Mouse (Mus musculus) lung, adult 2 months (tissue): ENCODE data around the gene Eid2. TPM values are rescaled to one million over a fixed set of nuclear protein-coding genes. Genes with fewer than 3 reads are reported as not detected.
"Not testable (repeated sequence)": the region's sequence is repeated elsewhere in the genome, so short reads cannot be mapped to it uniquely, and the experiment has no call there.

ENCODE experiments used
- DNase-seq: peaks from one replicate; pipeline ENCODE4 v3.0.0; 2022
- H3K4me1 ChIP-seq: fragments of 200-500 bp; 2 replicates; pipeline ENCODE4 v1.6.1; 2011; ENCODE audit warnings: low read length; ENCODE audit not compliant: control insufficient read depth, insufficient read depth
- H3K4me3 ChIP-seq: fragments of 200-500 bp; replicated peaks from 2 replicates; pipeline ENCODE3; 2011; ENCODE audit warnings: low read depth, mild to moderate bottlenecking, control low read depth, low read length; ENCODE audit errors: extremely low read depth
- CTCF ChIP-seq: fragments of 200-500 bp; IDR thresholded peaks from 2 replicates; pipeline ENCODE4 v1.5.1; 2011; ENCODE audit warnings: mild to moderate bottlenecking, low read length, control low read depth; ENCODE audit not compliant: insufficient read depth
- POLR2A ChIP-seq: fragments of 200-500 bp; IDR thresholded peaks from 2 replicates; pipeline ENCODE4 v1.6.1; 2011; ENCODE audit warnings: low read depth, mild to moderate bottlenecking, control low read depth, low read length, borderline replicate concordance; ENCODE audit errors: extremely low read depth
- WGBS: fragments of 180-500 bp; shearing (Covaris S2); methylation state at CpG from one replicate; pipeline ENCODE4 v1.1.7; 2018; 5-methylcytosine and 5-hydroxymethylcytosine counted together
- polyA plus RNA-seq: library from polyadenylated mRNA; depleted of rRNA; stranded (reverse); fragments of >200 nt; gene quantifications from 2 replicates; pipeline ENCODE4 v1.2.3, GENCODE M21; 2012; rRNA removed

Eid2 gene
- 5.2 and 8.1 TPM in 2 replicates for polyA plus RNA-seq

GRCm38 (mm10) chr7:28267129-28268041 lies at the start of gene Eid2:
Gene Eid2 (plus strand): TSS chr7:28267881.
- WGBS = 7% methylated on average over 57 of the region's 57 CpGs
- Histone ChIP-seq H3K4me1 (peaks cover 4% of the 10 kb centered on the region; the same call in 1 of the 2 replicates), H3K4me3 (peak within 1 kb of the TSS; percentile 47)
- peak; percentile 62; the same call in 1 of the 2 replicates for TF ChIP-seq POLR2A
- no peak for TF ChIP-seq CTCF
- peak; percentile 62 for DNase-seq

DNA sequence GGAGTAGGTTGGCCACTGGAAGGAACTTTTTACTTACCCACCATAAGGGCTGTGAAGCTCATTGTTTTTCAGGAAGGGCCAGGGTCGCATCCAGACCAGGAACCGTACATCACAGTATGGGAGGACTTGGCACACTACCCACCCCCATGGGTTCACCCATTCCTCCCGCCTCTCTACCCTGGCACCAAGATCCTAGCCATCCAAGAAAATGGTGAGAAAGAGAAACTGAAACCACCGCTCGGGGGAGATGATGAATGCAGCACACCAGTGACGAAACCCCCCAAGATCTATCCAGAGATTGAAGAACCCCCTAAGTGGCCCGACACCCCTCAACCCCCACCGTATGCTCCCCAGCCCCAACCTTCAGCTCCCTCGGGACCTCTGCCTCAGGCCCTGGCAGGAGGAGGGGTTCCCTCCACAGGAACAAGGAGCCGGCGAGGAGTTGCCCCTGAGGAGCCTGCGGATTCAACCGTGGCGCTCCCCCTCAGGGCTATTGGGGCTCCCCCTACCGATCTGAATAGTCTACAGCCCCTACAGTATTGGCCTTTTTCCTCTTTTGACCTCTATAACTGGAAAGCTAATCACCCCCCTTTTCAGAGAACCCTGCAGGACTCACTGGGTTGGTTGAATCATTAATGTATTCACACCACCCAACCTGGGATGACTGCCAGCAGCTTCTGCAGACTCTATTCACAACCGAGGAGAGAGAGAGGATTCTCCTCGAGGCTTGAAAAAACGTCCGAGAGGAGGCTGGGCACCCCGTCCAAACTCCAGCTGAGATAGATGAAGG lies 48.5 kb upstream of the Eid2 start:
- not testable (repeated sequence) for DNase-seq, H3K4me1 ChIP-seq, H3K4me3 ChIP-seq
- WGBS = 80% methylated on average over 20 of the region's 20 CpGs

GRCm38 (mm10) chr7:28226836-28227235 lies 40.8 kb upstream of the Eid2 start:
- 82% methylated on average over 4 of the region's 4 CpGs for WGBS

GRCm38 (mm10) chr7:28227421-28227820 lies 40.3 kb upstream of the Eid2 start:
- not testable (repeated sequence) for H3K4me3 ChIP-seq, DNase-seq, H3K4me1 ChIP-seq
- 91% methylated on average over 4 of the region's 4 CpGs for WGBS

More at GRCm38 (mm10) chr7:28226836-28227235, 40.8 kb upstream of the Eid2 start:
- H3K4me3 ChIP-seq, DNase-seq, H3K4me1 ChIP-seq: not testable (repeated sequence)

DNA sequence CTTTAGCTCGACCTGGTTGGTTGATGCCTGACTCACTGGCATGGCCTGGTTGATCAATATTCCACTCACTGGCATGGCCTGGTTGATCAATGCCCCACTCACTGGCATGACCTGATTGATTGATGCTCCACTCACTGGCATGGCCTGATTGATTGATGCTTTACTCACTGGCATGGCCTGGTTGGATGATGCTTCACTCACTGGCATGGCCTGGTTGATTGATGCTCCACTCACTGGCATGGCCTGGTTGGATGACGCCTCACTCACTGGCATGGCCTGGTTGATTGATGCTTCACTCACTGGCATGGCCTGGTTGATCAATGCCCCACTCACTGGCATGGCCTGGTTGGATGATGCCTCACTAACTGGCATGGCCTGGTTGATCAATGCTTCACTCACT lies 23.7 kb upstream of the Eid2 start:
- DNase-seq, H3K4me3 ChIP-seq, H3K4me1 ChIP-seq: not testable (repeated sequence)
- 65% methylated on average over 2 of the region's 2 CpGs for WGBS

- H3K4me3 ChIP-seq = no peak overlapping the region
- DNase-seq = no peak
- WGBS = 95% methylated on average over 3 of the region's 3 CpGs
- TF ChIP-seq POLR2A (no peak), CTCF (no peak)
- no peaks in the 10 kb centered on the region for H3K4me1 ChIP-seq
Observed at GRCm38 (mm10) chr7:28248957-28249356, 18.7 kb upstream of the Eid2 start.

DNA sequence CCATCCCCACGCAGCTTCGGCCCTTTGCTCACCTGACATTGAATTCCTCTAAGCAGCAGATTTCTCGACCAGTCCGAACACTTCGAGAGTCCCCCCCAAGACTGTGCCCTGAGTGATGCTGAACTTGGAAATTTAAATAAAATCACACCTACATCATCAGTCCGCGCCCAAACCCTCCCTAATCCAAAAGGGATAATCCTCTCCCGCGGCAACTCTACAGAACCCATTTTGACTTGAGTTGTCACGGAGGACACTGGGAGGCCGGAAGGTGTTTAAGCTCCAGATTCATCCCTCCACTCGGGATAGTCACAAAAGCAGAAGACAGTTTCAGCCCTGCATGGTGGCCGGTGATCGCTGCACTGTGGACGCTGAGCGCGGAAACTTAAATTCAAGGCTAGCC lies 15.7 kb upstream of the Eid2 start:
- TF ChIP-seq POLR2A (no peak), CTCF (no peak)
- WGBS = 86% methylated on average over 17 of the region's 17 CpGs
- no peak overlapping the region for H3K4me3 ChIP-seq
- DNase-seq = no peak
- H3K4me1 ChIP-seq = no peaks in the 10 kb centered on the region

DNA sequence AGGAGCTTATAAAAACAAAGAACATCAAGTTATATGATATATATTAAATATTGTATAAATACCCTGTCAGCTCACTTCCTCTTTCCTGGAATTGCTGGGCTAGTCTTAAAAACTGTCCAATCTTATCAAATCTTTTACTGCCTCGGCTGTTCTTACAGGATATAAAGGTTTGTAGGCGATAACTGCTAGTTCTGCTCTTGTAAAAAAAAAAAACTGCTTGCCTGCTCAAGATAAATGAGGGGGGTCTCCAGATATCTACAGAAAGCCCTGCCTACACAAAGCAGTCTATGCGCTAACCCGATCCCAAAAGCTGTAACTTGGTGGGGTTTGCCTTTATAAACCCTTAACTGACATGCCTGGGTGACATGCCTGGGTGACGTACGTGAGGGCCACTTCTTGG lies 13.1 kb upstream of the Eid2 start:
- TF ChIP-seq CTCF (no peak), POLR2A (no peak)
- no peaks in the 10 kb centered on the region for H3K4me1 ChIP-seq
- H3K4me3 ChIP-seq = no peak overlapping the region
- 65% methylated on average over 6 of the region's 6 CpGs for WGBS
- DNase-seq = no peak

DNA sequence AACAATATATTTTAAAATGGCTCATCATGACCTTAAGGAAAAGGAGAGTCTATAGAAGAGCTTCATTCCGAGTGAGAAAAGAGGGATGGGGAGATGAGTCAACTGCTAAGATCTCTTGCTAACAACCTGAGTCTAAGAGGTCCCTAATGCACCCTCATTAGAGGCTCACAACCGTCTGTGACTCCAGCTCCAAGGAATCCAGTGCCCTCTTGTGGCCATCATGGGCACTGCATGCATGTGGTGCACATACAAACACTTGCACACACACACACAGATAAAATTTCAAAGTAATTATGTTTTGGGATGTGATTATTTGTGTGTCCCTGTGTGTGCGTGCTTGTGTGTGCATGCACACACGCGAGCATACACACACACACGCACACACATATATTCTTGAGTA lies 12.2 kb upstream of the Eid2 start:
- WGBS = 79% methylated on average over 6 of the region's 6 CpGs
- no peak for TF ChIP-seq CTCF
- TF ChIP-seq POLR2A = no peak
- Histone ChIP-seq H3K4me1 (no peaks in the 10 kb centered on the region), H3K4me3 (no peak overlapping the region)
- no peak for DNase-seq

DNA sequence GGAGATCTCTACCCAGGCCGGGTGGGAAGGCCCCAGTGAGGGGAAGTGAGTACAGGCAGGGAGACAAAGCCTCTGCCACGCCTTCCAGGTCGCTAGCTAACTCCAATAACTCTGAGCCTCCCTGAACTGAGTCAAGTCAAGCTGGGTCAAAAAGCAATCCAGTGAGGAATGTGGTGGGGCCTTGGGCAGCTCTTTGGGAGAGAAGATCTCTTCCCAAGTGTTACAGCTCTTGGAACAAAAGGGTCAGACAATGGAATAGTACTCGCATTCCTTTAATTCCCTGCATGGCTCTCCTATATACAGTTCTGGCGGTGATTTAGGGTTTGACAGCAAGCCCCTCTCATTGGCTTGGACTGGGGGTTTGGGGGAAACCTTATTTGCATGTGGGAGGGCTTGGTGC lies 4.8 kb upstream of the Eid2 start:
- no peak for DNase-seq
- Histone ChIP-seq H3K4me3 (no peak overlapping the region), H3K4me1 (no peaks in the 10 kb centered on the region)
- TF ChIP-seq CTCF (no peak), POLR2A (no peak)
- 45% methylated on average over 5 of the region's 5 CpGs for WGBS
